Mouse (Mus musculus) kidney, adult 11 months (tissue): Measurements from ENCODE around the gene Grifin.

Experiments
- DNase-seq: peaks from one replicate; pipeline ENCODE4 v3.0.0; 2022

The Grifin gene

GRCm38 (mm10) chr5:140564896-140565295 is at the start of gene Grifin:
Grifin (minus strand) TSS chr5:140565071.
- no peak for DNase-seq

- no peak for DNase-seq
These were observed 49.3 kb upstream of the Grifin start for GRCm38 (mm10) chr5:140614141-140614540.

- DNase-seq: no peak
These were observed 47.3 kb upstream of the Grifin start for GRCm38 (mm10) chr5:140612191-140612590.

GRCm38 (mm10) chr5:140611611-140612185 is 46.8 kb upstream of the Grifin start:
- DNase-seq: no peak

GRCm38 (mm10) chr5:140611021-140611583 is 46.2 kb upstream of the Grifin start:
- peak; percentile 61 for DNase-seq

- no peak for DNase-seq
These were observed 45.6 kb upstream of the Grifin start for GRCm38 (mm10) chr5:140610273-140611011.

- DNase-seq: no peak
These were observed 44.8 kb upstream of the Grifin start for GRCm38 (mm10) chr5:140609511-140610272.

GRCm38 (mm10) chr5:140608634-140609015 is 43.8 kb upstream of the Grifin start:
- no peak for DNase-seq

GRCm38 (mm10) chr5:140607836-140608633 is 43.2 kb upstream of the Grifin start:
- no peak for DNase-seq

- peak; percentile 93 for DNase-seq
These were observed 42.3 kb upstream of the Grifin start, which contains the start of gene Lfng for GRCm38 (mm10) chr5:140607001-140607835. Lfng (plus strand) TSS chr5:140607320.

GRCm38 (mm10) chr5:140606386-140606785 is 41.5 kb upstream of the Grifin start:
- no peak for DNase-seq

GRCm38 (mm10) chr5:140605228-140605627 is 40.4 kb upstream of the Grifin start:
- no peak for DNase-seq

GRCm38 (mm10) chr5:140604386-140604785 is 39.5 kb upstream of the Grifin start:
- no peak for DNase-seq

- DNase-seq: no peak
These were observed 37.7 kb upstream of the Grifin start for GRCm38 (mm10) chr5:140602540-140602939.

- DNase-seq: no peak
These were observed 36.8 kb upstream of the Grifin start for GRCm38 (mm10) chr5:140601712-140602111.

GRCm38 (mm10) chr5:140599939-140600338 is 35.1 kb upstream of the Grifin start:
- no peak for DNase-seq

- no peak for DNase-seq
These were observed 32.9 kb upstream of the Grifin start for GRCm38 (mm10) chr5:140597787-140598186.

GRCm38 (mm10) chr5:140596927-140597588 is 32.2 kb upstream of the Grifin start:
- DNase-seq: peak; percentile 83

- DNase-seq: no peak
These were observed 31.6 kb upstream of the Grifin start for GRCm38 (mm10) chr5:140596426-140596825.

- no peak for DNase-seq
These were observed 30.0 kb upstream of the Grifin start for GRCm38 (mm10) chr5:140594846-140595245.
